Mouse (Mus musculus): Measurements from ENCODE around the gene Cd300lb. TPM values are rescaled to one million over a fixed set of nuclear protein-coding genes. Genes with fewer than 3 reads are reported as not detected.

Gene Cd300lb
- polyA plus RNA-seq, 1 experiment: 0.25 TPM

DNA sequence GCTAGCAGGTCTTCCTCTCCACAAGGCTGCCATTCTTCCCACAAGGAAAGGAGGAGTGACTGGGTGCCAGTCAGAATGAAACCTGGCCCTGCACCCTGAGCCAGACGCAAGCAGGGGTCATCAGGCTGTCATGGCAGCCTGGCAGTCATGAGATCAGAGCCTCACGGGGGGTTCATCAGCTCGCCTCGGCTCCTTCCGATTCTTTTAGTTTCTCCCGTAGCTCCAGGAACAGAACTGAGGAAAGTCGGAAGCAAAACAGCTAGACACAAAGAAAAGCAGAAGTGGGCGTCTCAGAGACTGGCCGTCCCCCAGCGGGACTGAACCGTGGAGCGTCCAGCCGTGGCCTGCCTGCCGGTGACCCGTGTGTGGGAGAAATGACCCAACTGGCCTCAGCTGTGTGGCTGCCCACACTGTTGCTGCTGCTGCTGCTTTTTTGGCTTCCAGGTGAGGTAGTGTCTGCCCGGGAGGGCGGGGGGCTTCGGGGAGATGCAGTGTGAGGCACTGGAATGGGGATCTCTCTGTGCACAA is 44.1 kb downstream of the Cd300lb start, which contains the start of gene Cd300a:
Gene Cd300a (plus strand): TSS at position 51 of the 528 bp plus-strand sequence.
- no peak for DNase-seq (ENCODE audit: low read depth, low spot score)
- 74% methylated on average over 18 of the region's 18 CpGs for WGBS

DNA sequence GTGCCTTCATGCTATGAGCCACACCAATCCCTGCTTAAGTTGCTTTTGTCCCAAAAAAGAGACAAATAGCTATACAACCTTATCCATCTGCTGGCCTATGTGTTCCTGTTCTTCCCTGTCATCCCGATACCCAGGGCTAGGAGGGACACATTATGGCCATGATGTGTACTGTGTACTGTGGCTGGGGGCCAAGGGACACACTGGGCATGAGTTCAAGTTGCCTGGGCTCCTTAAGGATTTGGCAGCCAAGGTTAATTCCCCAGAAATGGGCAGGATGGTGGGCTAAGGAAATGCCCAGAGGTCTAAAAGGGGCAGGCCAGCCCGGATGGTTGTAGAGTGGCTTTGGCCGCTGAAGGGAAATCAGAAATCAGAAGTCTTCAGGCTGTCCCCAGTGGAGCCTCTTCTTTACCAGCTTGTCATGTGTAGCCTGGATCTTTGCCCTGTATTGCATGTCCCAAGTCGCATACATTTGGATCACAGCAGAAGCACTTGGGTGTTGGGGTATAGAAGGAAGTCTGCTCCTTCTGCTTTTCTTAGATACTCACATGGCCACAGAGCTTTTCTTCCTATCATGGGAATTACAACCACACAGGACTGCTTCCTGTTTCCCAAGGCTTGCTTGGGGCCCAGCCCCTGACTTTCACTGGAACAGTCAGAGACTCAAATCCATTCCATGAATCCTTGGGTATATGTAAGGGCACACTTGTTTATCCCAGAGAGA is 49.6 kb downstream of the Cd300lb start:
- no peak for DNase-seq (ENCODE audit: low read depth, low spot score)
- WGBS: 52% methylated on average over 4 of the region's 4 CpGs

GRCm38 (mm10) chr11:114883251-114883789 is 50.9 kb downstream of the Cd300lb start:
- no peak for DNase-seq (ENCODE audit: low read depth, low spot score)
- 77% methylated on average over 4 of the region's 4 CpGs for WGBS

- no peak for DNase-seq (ENCODE audit: low read depth, low spot score)
- WGBS: 9% methylated on average over 1 of the region's 1 CpGs
Observed at GRCm38 (mm10) chr11:114880589-114880988, 53.6 kb downstream of the Cd300lb start.

DNA sequence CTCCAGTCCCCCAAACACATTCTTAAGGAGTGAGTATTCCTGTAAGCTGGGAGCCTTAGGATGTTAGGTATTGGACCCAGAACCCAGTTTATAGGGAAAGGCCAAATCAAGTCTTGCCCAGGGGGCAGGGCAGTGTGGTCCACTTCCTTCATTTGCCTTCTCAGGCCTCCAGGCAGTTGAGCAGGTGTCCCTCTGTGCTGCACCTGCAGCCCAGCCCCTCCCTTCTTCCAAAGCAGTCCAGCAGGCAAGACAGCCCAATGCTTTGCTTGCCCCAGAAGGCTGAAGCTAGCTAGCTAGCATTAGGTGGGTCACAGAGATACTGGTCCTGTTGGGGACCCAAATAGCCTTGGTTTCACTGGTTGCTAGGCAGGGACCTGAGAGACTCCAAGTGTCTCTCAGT is 54.0 kb downstream of the Cd300lb start:
- DNase-seq (ENCODE audit: low read depth, low spot score): no peak

GRCm38 (mm10) chr11:114879666-114880065 is 54.5 kb downstream of the Cd300lb start:
- 67% methylated on average over 2 of the region's 2 CpGs for WGBS
- DNase-seq (ENCODE audit: low read depth, low spot score): no peak

- DNase-seq (ENCODE audit: low read depth, low spot score): no peak
- WGBS: 31% methylated on average over 3 of the region's 3 CpGs
Observed at GRCm38 (mm10) chr11:114877145-114877544, 57.0 kb downstream of the Cd300lb start.

DNA sequence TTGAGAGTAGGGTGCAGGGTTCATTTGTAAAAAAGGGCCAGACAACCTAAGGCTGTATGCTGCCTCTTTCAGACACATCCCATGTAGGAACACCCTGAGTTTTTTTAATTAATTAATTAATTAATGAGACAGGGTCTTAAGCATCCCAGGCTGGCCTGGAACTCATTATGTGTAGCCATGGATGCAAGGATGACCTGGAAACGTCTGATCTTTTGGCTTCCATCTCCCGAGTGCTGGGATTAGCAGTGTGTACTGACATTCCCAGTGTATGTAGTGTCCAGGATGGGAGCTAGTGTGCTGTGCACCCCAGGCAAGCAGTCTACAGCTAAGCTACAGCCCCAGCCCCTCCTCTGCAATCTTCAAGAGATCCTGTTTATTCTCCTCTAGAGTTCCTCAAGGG is 57.6 kb downstream of the Cd300lb start:
- WGBS: 59% methylated on average over 2 of the region's 2 CpGs
- DNase-seq (ENCODE audit: low read depth, low spot score): no peak

DNA sequence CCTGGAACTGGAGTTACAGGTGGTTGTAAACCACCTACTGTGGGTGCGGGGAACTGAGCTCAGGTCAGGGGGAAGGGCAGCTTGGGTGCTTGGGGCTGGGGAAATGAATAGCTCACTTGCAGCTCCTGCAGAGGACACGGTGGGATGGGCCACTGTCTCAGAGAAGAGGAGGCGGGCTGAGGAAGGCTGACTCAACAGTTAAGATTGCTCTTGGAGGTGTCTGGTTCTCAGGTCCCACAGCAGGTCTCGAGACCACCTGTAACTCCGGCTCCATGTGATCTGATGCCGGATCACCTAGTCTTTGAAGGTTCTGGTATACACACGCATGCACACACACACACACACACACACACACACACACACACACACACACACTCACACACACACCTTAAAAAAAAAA is 58.0 kb downstream of the Cd300lb start:
- 54% methylated on average over 7 of the region's 7 CpGs for WGBS
- no peak for DNase-seq (ENCODE audit: low read depth, low spot score)

GRCm38 (mm10) chr11:114875301-114875801 is 58.8 kb downstream of the Cd300lb start:
- DNase-seq (ENCODE audit: low read depth, low spot score): no peak
- 45% methylated on average over 9 of the region's 9 CpGs for WGBS

DNA sequence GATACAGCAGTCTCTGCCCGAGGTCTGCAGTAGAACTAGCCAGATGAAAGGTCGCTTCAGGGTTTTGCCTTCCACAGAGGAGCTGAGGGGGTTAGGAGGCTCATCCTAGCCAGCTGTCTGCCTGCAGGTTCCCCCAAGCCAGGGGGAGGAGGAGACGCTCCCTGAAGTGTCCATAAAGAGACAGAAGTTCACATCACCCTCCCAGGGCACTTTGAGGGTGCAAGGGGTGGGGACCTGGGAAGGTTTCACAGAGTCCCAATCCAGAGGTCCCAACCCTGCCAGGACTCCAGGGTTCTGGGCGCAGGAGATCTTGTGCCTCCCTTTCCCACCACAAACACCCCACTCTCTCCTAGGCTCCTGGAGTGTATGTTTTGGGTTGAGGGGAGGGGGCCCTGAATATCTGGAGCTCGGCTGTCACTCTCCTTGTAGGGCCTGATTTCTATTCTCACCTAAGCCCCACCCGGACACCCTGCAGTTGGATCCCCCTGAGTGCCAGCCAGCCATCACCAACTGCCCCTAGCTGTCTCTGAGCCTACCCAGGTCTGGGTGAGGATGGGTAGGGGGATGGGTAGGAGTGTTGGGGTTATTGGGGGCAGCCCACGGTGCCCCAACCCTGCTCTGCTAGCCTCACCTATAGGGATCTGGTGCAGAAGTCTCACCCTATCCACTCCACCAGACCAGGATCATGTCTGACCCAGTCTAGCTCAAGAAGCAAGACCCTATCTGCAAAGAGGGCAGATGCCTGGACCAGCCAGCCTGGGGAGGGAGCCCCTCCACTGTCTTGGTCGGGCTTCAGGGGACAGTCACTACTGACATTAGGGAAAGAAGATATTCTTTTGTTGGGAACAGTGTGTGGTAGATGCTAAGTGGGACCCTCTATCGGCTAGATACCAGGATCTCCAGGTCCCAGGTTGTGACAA is 59.7 kb downstream of the Cd300lb start:
- WGBS: 76% methylated on average over 9 of the region's 9 CpGs

GRCm38 (mm10) chr11:114873022-114873817 is 61.0 kb downstream of the Cd300lb start:
- 47% methylated on average over 6 of the region's 6 CpGs for WGBS
- DNase-seq (ENCODE audit: low read depth, low spot score): no peak

More for the DNA sequence above, 59.7 kb downstream of the Cd300lb start:
- DNase-seq (ENCODE audit: low read depth, low spot score): no peak

Other genes starting within 250 kb of the Cd300lb start
- 0.51 and 0.93 TPM in 2 replicates for gene Dnaic2, start 207.0 kb downstream of the Cd300lb start, polyA plus RNA-seq (2012; rRNA removed)
- 0.76 and 1.0 TPM in 2 replicates for gene Kif19a, start 169.0 kb downstream of the Cd300lb start, polyA plus RNA-seq (2012; rRNA removed)
- gene Btbd17, start 138.4 kb downstream of the Cd300lb start, polyA plus RNA-seq (2012; rRNA removed): 0.30 and 0.40 TPM in 2 replicates
- gene Gpr142, start 135.5 kb downstream of the Cd300lb start, polyA plus RNA-seq (2012; rRNA removed): not detected in 2 replicates
- 2.0 and 3.9 TPM in 2 replicates for gene Gprc5c, start 83.2 kb downstream of the Cd300lb start, polyA plus RNA-seq (2012; rRNA removed)
- gene Cd300a, start 44.3 kb downstream of the Cd300lb start, polyA plus RNA-seq (2012; rRNA removed): 1.3 and 2.2 TPM in 2 replicates
- gene Cd300c, start 34.8 kb upstream of the Cd300lb start, polyA plus RNA-seq (2012; rRNA removed): 0.63 and 1.2 TPM in 2 replicates
- 1.6 and 2.3 TPM in 2 replicates for gene Cd300ld, start 55.5 kb upstream of the Cd300lb start, polyA plus RNA-seq (2012; rRNA removed)
- 8.0 and 10.1 TPM in 2 replicates for gene Cd300c2, start 67.5 kb upstream of the Cd300lb start, polyA plus RNA-seq (2012; rRNA removed)
- not detected in 2 replicates for gene Cd300ld2, start 81.8 kb upstream of the Cd300lb start, polyA plus RNA-seq (2012; rRNA removed)
- gene Cd300ld4, start 92.6 kb upstream of the Cd300lb start, polyA plus RNA-seq (2012; rRNA removed): 0.29 TPM in 1 of 2 replicates, not detected in the other
- 0.89 TPM in 1 of 2 replicates, not detected in the other for gene Cd300ld5, start 103.4 kb upstream of the Cd300lb start, polyA plus RNA-seq (2012; rRNA removed)
- gene Cd300ld3, start 114.0 kb upstream of the Cd300lb start, polyA plus RNA-seq (2012; rRNA removed): 2.9 and 3.7 TPM in 2 replicates
- 0.19 and 0.59 TPM in 2 replicates for gene Cd300e, start 127.8 kb upstream of the Cd300lb start, polyA plus RNA-seq (2012; rRNA removed)
- gene Rab37, start 157.0 kb upstream of the Cd300lb start, polyA plus RNA-seq (2012; rRNA removed): 3.5 and 4.5 TPM in 2 replicates
- 4.8 and 6.3 TPM in 2 replicates for gene Cd300lf, start 199.6 kb upstream of the Cd300lb start, polyA plus RNA-seq (2012; rRNA removed)
- gene Slc9a3r1, start 229.0 kb upstream of the Cd300lb start, polyA plus RNA-seq (2012; rRNA removed): 492 and 733 TPM in 2 replicates